Mouse (Mus musculus): ENCODE results near the gene Rcl1. TPM values are rescaled to one million over a fixed set of nuclear protein-coding genes. Genes with fewer than 3 reads are reported as not detected.

Rcl1 gene
- total RNA-seq (2021) = 10 to 100 TPM; 25.8 to 30.1 TPM
- long read RNA-seq, experiment 1, transcript Rcl1-201 (9 exons, 1,803 nt) = major isoform, 46 of 51 reads
- long read RNA-seq, experiment 1, partial matches to known transcripts = 2 of 51 reads
- long read RNA-seq, experiment 1, other reads (novel, unspliced or antisense) = 3 of 51 reads
- long read RNA-seq, experiment 2, transcript Rcl1-201 (9 exons, 1,803 nt) = major isoform, 12 of 13 reads
- long read RNA-seq, experiment 2, partial matches to known transcripts = 1 of 13 reads
- long read RNA-seq, experiment 2, other reads (novel, unspliced or antisense) = 0 of 13 reads

- peak; percentile 97 for DNase-seq
These were observed at the start of gene Rcl1 for GRCm38 (mm10) chr19:29100874-29101542. Gene Rcl1, plus strand, starts transcription at chr19:29101375.

DNA sequence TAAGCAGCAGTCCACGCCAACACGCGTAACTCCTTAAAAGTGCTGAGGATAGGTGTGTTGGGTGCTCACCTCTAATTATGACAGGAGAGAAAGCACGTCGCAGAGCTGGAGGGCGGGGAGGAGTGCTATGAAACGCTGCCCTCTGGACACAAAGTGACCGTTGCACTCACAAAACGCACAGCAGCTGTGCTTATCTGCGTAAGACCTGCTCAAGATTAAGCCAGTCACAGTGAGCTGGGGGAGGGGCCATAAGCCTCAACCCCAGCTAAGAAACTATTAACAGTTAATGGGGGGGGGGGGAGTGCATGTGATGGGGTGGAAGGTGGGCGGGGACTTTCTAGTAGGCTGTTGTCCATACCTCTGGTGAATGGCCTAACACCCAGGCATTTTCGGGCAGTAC lies 48.4 kb upstream of the Rcl1 start:
- DNase-seq = no peak

DNA sequence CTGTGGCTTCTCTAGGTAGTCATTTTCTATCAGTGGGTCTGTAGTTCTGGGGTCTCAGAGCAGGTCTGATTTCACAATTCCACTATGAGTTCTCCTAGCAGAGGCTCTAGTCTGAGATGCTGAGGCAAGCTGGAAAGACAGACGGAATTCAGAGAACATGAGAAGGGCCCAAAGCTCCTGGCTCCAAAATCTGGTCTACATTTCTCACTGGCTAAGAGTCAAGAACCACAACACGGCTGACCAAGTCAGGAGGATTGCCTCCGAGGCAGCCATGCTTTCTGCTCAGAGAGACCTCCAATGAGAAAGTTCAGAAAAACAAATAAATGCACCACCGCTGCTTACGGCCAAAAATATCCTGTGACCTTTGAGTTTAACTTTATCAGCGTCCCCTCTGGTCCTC lies 46.6 kb upstream of the Rcl1 start:
- no peak for DNase-seq

- no peak for DNase-seq
These were observed 45.7 kb upstream of the Rcl1 start for GRCm38 (mm10) chr19:29055469-29055868.

GRCm38 (mm10) chr19:29058741-29059140 lies 42.4 kb upstream of the Rcl1 start:
- no peak for DNase-seq

DNA sequence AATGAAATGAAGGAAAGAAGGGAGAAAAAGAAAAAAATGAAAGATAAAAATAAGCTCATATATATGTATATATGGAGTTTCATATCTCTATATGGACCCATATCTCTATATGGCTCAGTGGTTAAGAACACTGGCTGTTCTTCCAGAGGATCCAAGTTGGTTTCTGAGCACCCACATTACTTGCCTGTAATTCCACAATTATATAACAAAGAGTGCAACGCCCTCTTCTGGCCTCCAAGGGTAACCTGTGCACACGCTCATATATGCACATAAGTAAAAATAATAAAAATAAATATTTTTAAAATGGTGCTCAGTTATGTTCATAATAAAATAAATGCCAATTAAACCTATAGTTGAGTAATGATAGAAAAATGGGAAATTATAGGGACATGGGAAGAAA lies 41.5 kb upstream of the Rcl1 start:
- DNase-seq = no peak

- DNase-seq = no peak
These were observed 40.9 kb upstream of the Rcl1 start for GRCm38 (mm10) chr19:29060299-29060698.

DNA sequence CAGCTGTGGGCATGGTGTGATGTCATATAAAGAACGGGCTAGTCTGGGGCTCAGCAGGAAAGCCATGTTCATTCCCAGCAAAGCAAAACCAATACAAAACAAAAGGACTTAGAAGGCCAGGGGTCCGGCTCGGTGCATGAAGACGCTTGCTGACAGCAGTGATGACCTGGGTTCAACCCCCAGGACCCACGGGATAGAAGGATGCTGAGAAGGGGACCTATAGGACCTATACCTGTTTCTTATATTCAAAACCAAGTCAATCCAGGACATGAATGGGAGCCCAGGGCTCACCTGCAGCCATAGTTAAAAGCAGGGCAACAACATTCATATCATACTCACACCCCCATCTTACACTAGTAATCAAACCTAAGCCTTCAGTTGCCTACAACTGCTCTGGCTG lies 38.2 kb upstream of the Rcl1 start:
- DNase-seq = no peak

DNA sequence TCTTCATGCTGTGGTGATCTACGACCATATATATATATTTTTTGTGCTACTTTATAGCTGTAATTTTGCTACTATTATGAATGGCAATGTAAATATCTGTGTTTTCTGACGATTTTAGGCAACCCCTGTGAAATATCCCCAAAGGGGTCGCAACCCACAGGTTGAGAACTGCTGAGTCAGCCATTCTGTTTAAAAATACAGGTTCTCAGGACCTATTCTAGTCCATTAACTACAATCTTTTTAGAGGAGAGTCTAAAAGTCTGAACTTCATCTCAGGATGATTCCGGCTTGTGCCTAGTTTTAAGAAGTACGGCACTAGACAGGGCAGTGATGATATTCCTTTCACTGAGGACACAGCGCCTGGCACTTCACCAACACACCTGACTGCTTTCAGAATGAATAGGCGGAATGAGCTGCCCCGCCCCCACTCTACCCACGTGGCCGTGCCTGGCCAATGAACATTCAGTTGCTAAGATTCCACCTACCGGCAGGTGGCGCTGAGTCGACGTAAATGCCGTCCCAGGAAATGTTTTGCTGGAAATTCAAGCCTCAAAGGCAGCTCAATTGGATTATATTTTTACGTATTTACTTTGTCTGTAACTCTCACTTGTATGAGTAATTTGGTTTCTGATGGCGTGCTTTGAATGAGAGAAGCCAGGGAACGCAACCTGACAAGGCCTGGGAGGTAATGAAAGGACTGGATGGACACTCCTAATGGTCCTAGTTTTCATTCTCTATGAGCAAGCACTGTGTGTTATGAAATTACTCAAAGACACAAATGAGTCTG lies 37.4 kb upstream of the Rcl1 start:
- DNase-seq = peak; percentile 91 to 94

GRCm38 (mm10) chr19:29064451-29065102 lies 36.6 kb upstream of the Rcl1 start:
- peak; percentile 38 to 51 for DNase-seq

GRCm38 (mm10) chr19:29066981-29067471 lies 34.1 kb upstream of the Rcl1 start:
- DNase-seq = peak; percentile 83 to 84

DNA sequence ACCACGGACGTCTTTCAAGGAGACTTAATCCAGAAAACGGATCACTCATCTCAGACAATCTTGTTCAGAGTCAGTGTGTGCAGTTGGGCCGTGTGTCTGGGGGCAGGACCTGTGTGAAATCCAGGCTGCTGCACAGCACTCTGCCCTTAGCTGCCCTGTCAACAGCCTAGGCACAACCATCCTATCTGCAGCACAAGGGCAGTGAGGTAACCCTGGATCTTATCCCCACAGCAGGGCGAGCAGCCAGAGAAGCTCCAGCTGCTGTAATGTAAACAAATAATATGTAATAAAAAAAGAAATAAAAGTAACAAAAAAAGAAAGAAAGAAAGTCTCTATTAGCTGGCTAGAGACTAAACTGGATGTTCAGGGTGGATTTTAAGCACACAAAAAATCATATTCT lies 32.0 kb upstream of the Rcl1 start:
- no peak for DNase-seq

GRCm38 (mm10) chr19:29074802-29075201 lies 26.4 kb upstream of the Rcl1 start:
- no peak for DNase-seq

GRCm38 (mm10) chr19:29088628-29089027 lies 12.5 kb upstream of the Rcl1 start:
- no peak for DNase-seq

DNA sequence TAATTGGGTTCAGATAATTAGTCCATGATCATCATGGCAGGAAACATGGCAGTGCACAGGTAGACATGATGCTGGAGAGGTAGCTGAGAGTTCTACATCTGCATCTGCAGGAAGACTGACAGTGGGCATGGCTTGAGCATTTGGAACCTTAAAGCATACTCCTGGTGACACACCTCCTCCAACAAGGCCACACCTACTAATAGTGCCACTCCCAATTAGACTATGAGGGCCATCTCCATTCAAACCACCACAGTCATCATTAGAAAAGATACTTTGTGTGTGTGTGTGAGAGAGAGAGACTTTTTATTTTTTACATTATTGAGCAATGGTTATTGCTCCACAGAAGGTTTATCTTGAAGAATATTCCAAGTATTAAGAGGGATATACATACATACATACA lies 9.0 kb upstream of the Rcl1 start:
- DNase-seq = no peak

GRCm38 (mm10) chr19:29099106-29099505 lies 2.1 kb upstream of the Rcl1 start:
- no peak for DNase-seq

DNA sequence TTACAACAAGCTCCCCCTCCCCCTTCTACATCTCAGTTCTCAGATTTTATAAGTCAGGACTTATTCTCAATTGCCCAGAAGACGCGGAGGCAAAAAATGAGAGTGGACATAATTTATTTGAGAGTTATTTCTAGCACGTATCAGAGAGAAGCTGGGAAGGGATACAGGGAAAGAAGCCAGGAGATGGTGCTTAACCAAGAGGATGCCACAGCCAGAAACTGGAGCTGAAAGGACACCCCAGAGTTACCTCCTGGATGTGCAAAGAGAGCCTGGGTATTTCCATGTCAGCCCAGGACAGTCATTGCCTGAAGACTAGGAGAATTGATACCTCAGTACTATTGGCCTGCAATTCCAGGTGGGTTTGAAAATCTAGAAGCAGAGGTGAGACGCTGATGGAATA lies 1.6 kb upstream of the Rcl1 start:
- DNase-seq = no peak

DNA sequence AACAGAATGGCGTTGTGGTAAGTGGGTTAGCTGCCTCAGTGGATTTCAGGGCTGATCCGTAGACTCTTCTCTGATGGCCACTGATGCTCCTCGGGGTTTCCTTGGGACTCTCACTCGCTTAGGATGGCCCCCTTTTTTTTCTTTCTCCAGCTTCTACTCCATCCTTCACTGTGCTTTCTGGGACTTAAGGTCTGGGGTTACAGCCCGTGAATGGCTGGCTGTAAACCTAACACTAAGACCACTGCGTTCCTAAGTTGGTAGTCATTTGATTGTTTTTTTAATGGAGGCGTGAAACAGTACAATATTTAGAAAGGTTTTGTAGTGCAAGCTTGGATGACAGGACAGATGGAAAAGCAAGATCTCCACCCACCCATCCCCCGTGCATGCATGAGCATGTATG lies 914 bp upstream of the Rcl1 start:
- DNase-seq = no peak

- no peak for DNase-seq
These were observed 416 bp downstream of the Rcl1 start for GRCm38 (mm10) chr19:29101591-29101990.

GRCm38 (mm10) chr19:29102098-29102497 lies 923 bp downstream of the Rcl1 start:
- no peak for DNase-seq

- DNase-seq = no peak
These were observed 4.6 kb downstream of the Rcl1 start for GRCm38 (mm10) chr19:29105816-29106215.

DNA sequence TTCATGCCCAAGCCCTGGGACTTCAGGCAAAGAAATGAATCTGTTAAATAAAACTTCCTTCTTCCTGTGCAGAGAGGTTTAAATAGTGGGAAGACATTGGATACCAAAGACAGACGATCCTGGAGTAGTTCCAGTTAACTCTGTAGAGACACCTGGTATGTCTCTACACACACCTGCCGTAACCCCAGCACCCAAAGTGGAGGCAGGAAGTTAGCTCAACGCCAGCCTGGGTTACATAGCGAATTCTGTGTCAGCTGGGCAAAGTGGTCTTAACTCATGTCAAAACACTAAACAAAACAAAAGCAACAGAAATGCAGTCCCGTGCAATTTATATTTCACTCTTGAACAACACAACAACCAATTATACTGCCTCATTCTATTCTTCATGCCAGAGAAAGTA lies 5.1 kb downstream of the Rcl1 start:
- DNase-seq = no peak
